Mouse (Mus musculus) CH12.LX (cell line): ENCODE measurements around the gene Zfp784.

ENCODE experiments used
- CTCF ChIP-seq, 2 experiments: IDR thresholded peaks in 1 of 2; conservative IDR thresholded peaks in 1 of 2; 2 replicates each; pipeline ENCODE4 v1.5.1; 2011 to 2012; ENCODE audit warnings: low read depth in 2 of 2, low read length in 2 of 2, improper control_type of control experiment in 1 of 2, inconsistent platforms in 1 of 2, mild to moderate bottlenecking in 1 of 2, moderate library complexity in 1 of 2
- EP300 ChIP-seq: IDR thresholded peaks from 2 replicates; pipeline ENCODE4 v1.6.1; 2011; ENCODE audit warnings: low read length, improper control_type of control experiment
- HCFC1 ChIP-seq: IDR thresholded peaks from 2 replicates; pipeline ENCODE4 v1.6.1; 2012; ENCODE audit warnings: low read depth, mild to moderate bottlenecking, inconsistent platforms, low read length, improper control_type of control experiment
- JUN ChIP-seq: IDR thresholded peaks from 2 replicates; pipeline ENCODE4 v1.6.1; 2011; ENCODE audit warnings: low read depth, mild to moderate bottlenecking, low read length, improper control_type of control experiment, moderate library complexity; ENCODE audit not compliant: insufficient read depth
- MAFK ChIP-seq: IDR thresholded peaks from 2 replicates; pipeline ENCODE4 v1.6.1; 2011; ENCODE audit warnings: low read length, improper control_type of control experiment; ENCODE audit not compliant: insufficient replicate concordance
- MAX ChIP-seq: IDR thresholded peaks from 2 replicates; pipeline ENCODE4 v1.6.1; 2011; ENCODE audit warnings: low read length, improper control_type of control experiment
- POLR2A ChIP-seq: IDR thresholded peaks from 2 replicates; pipeline ENCODE4 v1.6.1; 2011; ENCODE audit warnings: low read depth, mild to moderate bottlenecking, improper control_type of control experiment, low read length
- SIN3A ChIP-seq: IDR thresholded peaks from 2 replicates; pipeline ENCODE4 v1.6.1; 2012; ENCODE audit warnings: low read length, improper control_type of control experiment, inconsistent platforms
- TCF12 ChIP-seq: IDR thresholded peaks from 2 replicates; pipeline ENCODE4 v1.6.1; 2014; ENCODE audit warnings: low read depth, mild to moderate bottlenecking, inconsistent platforms, low read length, improper control_type of control experiment
- USF1 ChIP-seq: IDR thresholded peaks from 2 replicates; pipeline ENCODE4 v1.6.1; 2014; ENCODE audit warnings: low read depth, mild to moderate bottlenecking, inconsistent platforms, low read length, improper control_type of control experiment
- ZNF384 ChIP-seq: IDR thresholded peaks from 2 replicates; pipeline ENCODE4 v1.6.1; 2012; ENCODE audit warnings: low read depth, low read length, improper control_type of control experiment, inconsistent platforms

DNA sequence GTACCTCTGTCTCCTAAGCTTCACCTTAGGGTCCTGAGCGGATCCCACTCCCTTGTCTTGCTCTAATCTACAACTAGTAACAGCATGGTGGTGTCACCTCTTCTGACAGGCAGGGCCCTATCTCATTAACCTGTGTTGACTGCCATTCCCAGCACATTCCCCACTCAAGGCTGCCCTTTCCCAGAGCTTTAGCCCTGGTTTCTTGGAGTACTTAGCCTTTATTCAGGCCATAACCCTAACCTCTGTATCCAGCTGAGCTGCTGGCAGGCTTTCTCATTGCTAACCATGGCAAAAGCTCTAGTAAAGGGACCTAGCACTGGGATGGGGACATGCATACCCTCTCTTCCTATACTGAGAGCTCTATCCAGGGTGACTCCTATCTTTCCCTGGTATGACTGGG, 20.4 kb upstream of the Zfp784 start:
- TF ChIP-seq HCFC1 = no peak
- no peak for TF ChIP-seq CTCF (conservative IDR thresholded peaks at IDR 0.05 in 1 of 2, IDR thresholded peaks at IDR 0.05 in 1 of 2; ENCODE audit: low read depth in 2 of 2, low read length in 2 of 2)
- no peak for TF ChIP-seq MAX
- TF ChIP-seq TCF12 = no peak
- no peak for TF ChIP-seq MAFK
- no peak for TF ChIP-seq SIN3A
- TF ChIP-seq POLR2A = no peak
- no peak for TF ChIP-seq USF1
- TF ChIP-seq EP300 = no peak
- TF ChIP-seq ZNF384 = no peak
- no peak for TF ChIP-seq JUN
